Mouse (Mus musculus): ENCODE measurements around the gene Gga2. TPM values are rescaled to one million over a fixed set of nuclear protein-coding genes. Genes with fewer than 3 reads are reported as not detected.
A peak's percentile ranks its signal among the peaks of the same experiment; 100 is the strongest.

Gene Gga2
- polyA plus RNA-seq, 2 experiments: 18.2 to 23.5 TPM

DNA sequence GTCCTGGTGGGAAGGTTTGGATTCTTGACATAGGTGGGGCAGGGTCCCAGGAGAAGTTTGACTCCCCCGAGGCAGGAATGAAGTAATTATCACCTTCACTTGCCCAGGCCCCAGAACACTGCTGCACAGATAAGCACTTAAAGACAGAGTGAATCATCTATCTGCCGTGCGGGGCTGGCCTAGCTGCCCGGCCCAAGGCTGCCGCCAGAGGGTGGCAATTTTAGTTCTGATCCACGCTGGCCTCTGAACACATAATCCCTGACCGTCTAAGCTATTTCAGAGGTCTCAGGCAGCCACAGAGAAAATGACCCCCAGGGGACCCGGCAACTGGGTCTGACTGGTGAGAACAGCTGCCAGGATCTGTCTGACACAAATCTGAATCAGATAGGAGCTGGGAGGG, 5.9 kb downstream of the Gga2 start:
- no peaks in the 10 kb centered on the region for H3K9me3 ChIP-seq (ENCODE audit: control insufficient read depth, low read length)
- no peak overlapping the region; the same call in 1 of the 2 replicates for H3K27ac ChIP-seq
- TF ChIP-seq CTCF (IDR thresholded peaks at IDR 0.05; ENCODE audit: low read depth) (peak; percentile 52), EP300 (IDR thresholded peaks at IDR 0.05; ENCODE audit: low read depth) (no peak)
- H3K9ac ChIP-seq (replicated peaks): 0 out of 2 replicates have a peak overlapping the region, but pooled peaks have one; percentile 27
- peaks cover 1% of the 10 kb centered on the region; the same call in 1 of the 2 replicates for H3K36me3 ChIP-seq (replicated peaks; ENCODE audit: control insufficient read depth, insufficient read depth, low read depth)
- WGBS (ENCODE audit: insufficient replicate concordance): 25% methylated on average over 8 of the region's 8 CpGs
- H3K4me2 ChIP-seq (ENCODE audit: low read depth): peak overlapping the region; percentile 46
- H3K4me3 ChIP-seq (ENCODE audit: insufficient read depth in 1 of 2, low read depth in 2 of 2, low read length in 2 of 2): no peak overlapping the region
- ATAC-seq (ENCODE audit: insufficient read depth) (peak; percentile 30; the same call in 1 of the 2 replicates), DNase-seq (ENCODE audit: low read depth in 3 of 3, low spot score in 3 of 3) (no peak)
- peaks cover 42 to 53% of the 10 kb centered on the region in 2 experiments for H3K4me1 ChIP-seq (replicated peaks; ENCODE audit: control insufficient read depth in 2 of 2, insufficient read depth in 2 of 2, low read length in 1 of 2)
- no peaks in the 10 kb centered on the region for H3K27me3 ChIP-seq (ENCODE audit: control insufficient read depth, insufficient read depth, low read length)

DNA sequence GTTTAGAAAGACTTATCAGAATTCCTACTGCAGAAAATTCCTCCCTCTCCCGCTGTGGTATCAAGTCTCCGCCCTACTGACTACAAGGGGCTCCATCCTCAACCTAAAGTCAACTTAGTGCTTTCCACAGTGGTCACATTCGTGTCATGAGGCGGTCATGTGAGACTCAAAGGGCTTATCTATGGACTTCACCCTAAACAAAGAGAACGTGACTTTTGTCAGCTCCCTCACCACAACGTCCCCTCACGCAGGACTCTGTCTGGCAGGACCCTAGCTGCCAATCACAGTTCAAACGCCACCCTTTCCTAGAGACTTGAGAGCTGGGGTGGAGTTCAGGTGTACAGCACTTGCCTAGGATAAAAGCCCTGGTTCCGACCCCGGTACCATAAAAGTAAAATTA, 8.1 kb downstream of the Gga2 start:
- peaks cover 4% of the 10 kb centered on the region; the same call in 1 of the 2 replicates for H3K36me3 ChIP-seq (replicated peaks; ENCODE audit: control insufficient read depth, insufficient read depth, low read depth)
- H3K9me3 ChIP-seq (ENCODE audit: control insufficient read depth, low read length): no peaks in the 10 kb centered on the region
- DNase-seq (ENCODE audit: low read depth in 3 of 3, low spot score in 3 of 3): no peak
- no peak overlapping the region for H3K4me2 ChIP-seq (ENCODE audit: low read depth)
- no peak overlapping the region for H3K9ac ChIP-seq (replicated peaks)
- H3K4me3 ChIP-seq (ENCODE audit: insufficient read depth in 1 of 2, low read depth in 2 of 2, low read length in 2 of 2): no peak overlapping the region
- no peak for ATAC-seq (ENCODE audit: insufficient read depth)
- H3K27ac ChIP-seq: no peak overlapping the region
- H3K27me3 ChIP-seq (ENCODE audit: control insufficient read depth, insufficient read depth, low read length): no peaks in the 10 kb centered on the region
- TF ChIP-seq EP300 (IDR thresholded peaks at IDR 0.05; ENCODE audit: low read depth) (no peak), CTCF (IDR thresholded peaks at IDR 0.05; ENCODE audit: low read depth) (no peak)
- WGBS (ENCODE audit: insufficient replicate concordance): 41% methylated on average over 10 of the region's 10 CpGs
- H3K4me1 ChIP-seq (replicated peaks; ENCODE audit: control insufficient read depth in 2 of 2, insufficient read depth in 2 of 2, low read length in 1 of 2): peaks cover 21 to 32% of the 10 kb centered on the region in 2 experiments

DNA sequence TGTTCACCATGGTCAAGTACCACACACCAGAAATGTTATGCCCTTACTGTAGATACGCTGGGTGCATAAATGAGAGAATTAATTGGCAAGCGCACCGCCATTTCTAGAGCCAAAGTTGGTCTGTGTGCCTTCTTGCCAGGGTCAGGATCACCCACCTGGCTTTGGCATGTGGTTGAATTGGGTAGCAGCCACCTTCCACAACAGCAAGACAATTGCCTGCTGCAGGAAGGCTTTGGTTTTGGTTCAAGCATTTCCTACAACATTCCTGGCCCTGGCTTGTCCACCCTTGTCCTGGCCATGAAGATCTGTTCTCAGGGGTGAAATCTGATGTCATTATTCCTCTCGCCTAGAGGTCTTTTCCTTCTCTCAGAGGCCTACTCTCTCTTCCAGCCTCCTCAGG, 8.7 kb downstream of the Gga2 start:
- 84% methylated on average over 4 of the region's 4 CpGs for WGBS (ENCODE audit: insufficient replicate concordance)
- H3K4me3 ChIP-seq (ENCODE audit: insufficient read depth in 1 of 2, low read depth in 2 of 2, low read length in 2 of 2): no peak overlapping the region
- DNase-seq (ENCODE audit: low read depth in 3 of 3, low spot score in 3 of 3) (no peak), ATAC-seq (ENCODE audit: insufficient read depth) (no peak)
- H3K4me1 ChIP-seq (replicated peaks; ENCODE audit: control insufficient read depth in 2 of 2, insufficient read depth in 2 of 2, low read length in 1 of 2): peaks cover 15 to 26% of the 10 kb centered on the region in 2 experiments
- peaks cover 4% of the 10 kb centered on the region; the same call in 1 of the 2 replicates for H3K36me3 ChIP-seq (replicated peaks; ENCODE audit: control insufficient read depth, insufficient read depth, low read depth)
- H3K27ac ChIP-seq: no peak overlapping the region
- no peak overlapping the region for H3K9ac ChIP-seq (replicated peaks)
- no peaks in the 10 kb centered on the region for H3K27me3 ChIP-seq (ENCODE audit: control insufficient read depth, insufficient read depth, low read length)
- no peaks in the 10 kb centered on the region for H3K9me3 ChIP-seq (ENCODE audit: control insufficient read depth, low read length)
- TF ChIP-seq EP300 (IDR thresholded peaks at IDR 0.05; ENCODE audit: low read depth) (no peak), CTCF (IDR thresholded peaks at IDR 0.05; ENCODE audit: low read depth) (no peak)
- no peak overlapping the region for H3K4me2 ChIP-seq (ENCODE audit: low read depth)

DNA sequence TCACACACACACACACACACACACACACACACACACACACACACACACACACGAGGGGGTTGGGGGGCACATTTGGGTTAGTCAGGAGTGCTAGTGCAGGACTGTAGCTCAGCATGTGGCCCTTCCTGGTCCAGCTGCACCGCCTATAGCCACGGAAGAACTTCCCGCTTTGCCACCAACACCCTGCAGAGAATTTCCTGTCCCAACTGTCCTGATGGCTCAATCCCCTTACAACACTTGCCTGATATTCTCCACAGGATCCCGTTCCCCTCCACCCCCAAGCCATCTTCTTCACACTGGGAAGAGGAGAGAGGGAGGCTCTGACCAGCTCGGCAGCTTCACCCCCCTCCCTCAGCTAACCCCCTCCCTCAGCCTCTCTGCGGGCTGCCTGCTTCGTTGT, 20.6 kb downstream of the Gga2 start:
- peaks cover 33% of the 10 kb centered on the region for H3K36me3 ChIP-seq (replicated peaks; ENCODE audit: control insufficient read depth, insufficient read depth, low read depth)
- no peak for ATAC-seq (ENCODE audit: insufficient read depth)

DNA sequence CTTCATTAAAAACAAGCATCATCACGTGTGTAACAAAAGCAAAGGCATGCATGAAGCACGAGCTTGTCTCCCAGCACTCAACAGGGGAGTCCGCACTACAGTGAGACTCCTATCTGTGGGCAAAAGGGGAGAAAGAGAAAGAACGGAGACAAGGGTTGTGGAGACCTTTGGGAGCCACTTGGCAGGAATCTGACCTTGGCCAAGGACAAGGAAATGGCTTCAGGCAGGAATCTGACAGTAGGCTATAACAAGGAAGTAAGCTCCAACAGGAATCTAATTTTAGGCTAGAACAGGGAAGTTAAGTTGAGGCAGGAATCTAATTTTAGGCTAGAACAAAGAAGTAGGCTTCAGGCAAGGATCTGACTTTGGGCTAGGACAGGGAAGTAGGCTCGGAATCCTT, 25.1 kb downstream of the Gga2 start:
- Histone ChIP-seq H3K9me3 (ENCODE audit: control insufficient read depth, low read length) (no peaks in the 10 kb centered on the region), H3K9ac (replicated peaks) (no peak overlapping the region), H3K36me3 (replicated peaks; ENCODE audit: control insufficient read depth, insufficient read depth, low read depth) (peaks cover 35% of the 10 kb centered on the region), H3K27ac (no peak overlapping the region), H3K27me3 (ENCODE audit: control insufficient read depth, insufficient read depth, low read length) (no peaks in the 10 kb centered on the region), H3K4me3 (ENCODE audit: insufficient read depth in 1 of 2, low read depth in 2 of 2, low read length in 2 of 2) (no peak overlapping the region), H3K4me1 (replicated peaks; ENCODE audit: control insufficient read depth in 2 of 2, insufficient read depth in 2 of 2, low read length in 1 of 2) (no peaks in the 10 kb centered on the region), H3K4me2 (ENCODE audit: low read depth) (no peak overlapping the region)
- ATAC-seq (ENCODE audit: insufficient read depth) (no peak), DNase-seq (ENCODE audit: low read depth in 3 of 3, low spot score in 3 of 3) (no peak)
- 80% methylated on average over 5 of the region's 5 CpGs for WGBS (ENCODE audit: insufficient replicate concordance)
- TF ChIP-seq EP300 (IDR thresholded peaks at IDR 0.05; ENCODE audit: low read depth): no peak
- no peak for TF ChIP-seq CTCF (IDR thresholded peaks at IDR 0.05; ENCODE audit: low read depth)

More for the DNA sequence above, 20.6 kb downstream of the Gga2 start:
- H3K4me3 ChIP-seq (ENCODE audit: insufficient read depth in 1 of 2, low read depth in 2 of 2, low read length in 2 of 2): no peak overlapping the region
- no peak overlapping the region for H3K9ac ChIP-seq (replicated peaks)
- H3K27me3 ChIP-seq (ENCODE audit: control insufficient read depth, insufficient read depth, low read length): no peaks in the 10 kb centered on the region
- H3K9me3 ChIP-seq (ENCODE audit: control insufficient read depth, low read length): no peaks in the 10 kb centered on the region
- 68% methylated on average over 8 of the region's 8 CpGs for WGBS (ENCODE audit: insufficient replicate concordance)
- no peak overlapping the region for H3K27ac ChIP-seq
- no peaks in the 10 kb centered on the region for H3K4me1 ChIP-seq (replicated peaks; ENCODE audit: control insufficient read depth in 2 of 2, insufficient read depth in 2 of 2, low read length in 1 of 2)
- no peak for DNase-seq (ENCODE audit: low read depth in 3 of 3, low spot score in 3 of 3)
- H3K4me2 ChIP-seq (ENCODE audit: low read depth): no peak overlapping the region
- TF ChIP-seq EP300 (IDR thresholded peaks at IDR 0.05; ENCODE audit: low read depth): no peak
- TF ChIP-seq CTCF (IDR thresholded peaks at IDR 0.05; ENCODE audit: low read depth): no peak

Data from liver, embryonic 14.5 days (tissue).